Mouse (Mus musculus) cerebellum, postnatal 36 days (tissue): ENCODE data around the gene Spry1.

Experiments
- DNase-seq, 2 experiments: peaks; one replicate each; pipeline ENCODE4 v3.0.0; 2021 to 2022; ENCODE audit warnings: mixed read lengths in 2 of 2

The Spry1 gene

GRCm38 (mm10) chr3:37672266-37673040, 32.7 kb downstream of the Spry1 start:
- no peak for DNase-seq

- DNase-seq: no peak
Observed at GRCm38 (mm10) chr3:37673513-37674261, 33.9 kb downstream of the Spry1 start.

- no peak for DNase-seq
Observed at GRCm38 (mm10) chr3:37675056-37675525, 35.3 kb downstream of the Spry1 start.

GRCm38 (mm10) chr3:37676291-37676690, 36.5 kb downstream of the Spry1 start:
- no peak for DNase-seq

- no peak for DNase-seq
Observed at GRCm38 (mm10) chr3:37686219-37686618, 46.5 kb downstream of the Spry1 start.

GRCm38 (mm10) chr3:37686751-37687150, 47.0 kb downstream of the Spry1 start:
- DNase-seq: no peak

GRCm38 (mm10) chr3:37687158-37687980, 47.6 kb downstream of the Spry1 start:
- DNase-seq: peak; percentile 59

- no peak for DNase-seq
Observed at GRCm38 (mm10) chr3:37692945-37693344, 53.2 kb downstream of the Spry1 start.

- DNase-seq: no peak
Observed at GRCm38 (mm10) chr3:37693552-37693951, 53.8 kb downstream of the Spry1 start.
